Mouse (Mus musculus) forebrain, embryonic 15.5 days (tissue): Measurements from ENCODE around the gene Uba52. TPM values are rescaled to one million over a fixed set of nuclear protein-coding genes. Genes with fewer than 3 reads are reported as not detected.

ENCODE experiments used
- ATAC-seq: fragments of 200-750 bp; cut with Nextera tagmentation; replicated peaks from 2 replicates; pipeline ENCODE4 v1.8.0; 2017; ENCODE audit warnings: mild to moderate bottlenecking, moderate TSS enrichment, moderate library complexity
- H3K27ac ChIP-seq: fragments of 300-500 bp; sonication (generic); replicated peaks from 2 replicates; pipeline ENCODE4 v1.5.1; 2015; ENCODE audit warnings: mild to moderate bottlenecking, inconsistent platforms
- H3K27me3 ChIP-seq: fragments of 300-500 bp; sonication (generic); 2 replicates; pipeline ENCODE4 v1.6.1; 2015; ENCODE audit warnings: inconsistent platforms
- H3K36me3 ChIP-seq: fragments of 300-500 bp; sonication (generic); 2 replicates; pipeline ENCODE4 v1.6.1; 2015; ENCODE audit warnings: mild to moderate bottlenecking, inconsistent platforms
- H3K4me1 ChIP-seq: fragments of 300-500 bp; sonication (generic); 2 replicates; pipeline ENCODE4 v1.6.1; 2015; ENCODE audit warnings: inconsistent platforms
- H3K4me2 ChIP-seq: fragments of 300-500 bp; sonication (generic); replicated peaks from 2 replicates; pipeline ENCODE4 v1.6.1; 2015; ENCODE audit warnings: mild to moderate bottlenecking, inconsistent platforms
- H3K4me3 ChIP-seq: fragments of 300-500 bp; sonication (generic); 2 replicates; pipeline ENCODE4 v1.5.1; 2015; ENCODE audit warnings: mild to moderate bottlenecking, inconsistent platforms
- H3K9ac ChIP-seq: fragments of 300-500 bp; sonication (generic); replicated peaks from 2 replicates; pipeline ENCODE4 v1.6.1; 2015; ENCODE audit warnings: mild to moderate bottlenecking, inconsistent platforms
- H3K9me3 ChIP-seq: fragments of 300-500 bp; sonication (generic); 2 replicates; pipeline ENCODE4 v1.6.1; 2016; ENCODE audit warnings: inconsistent platforms
- WGBS: fragments of 180-500 bp; shearing (Covaris S2); methylation state at CpG from one replicate; pipeline ENCODE4 v1.1.7; 2015; ENCODE audit warnings: mixed read lengths; 5-methylcytosine and 5-hydroxymethylcytosine counted together
- polyA plus RNA-seq: library from polyadenylated mRNA; unstranded; fragments of >200 nt; fragmentation: Nextera tagmentation; extraction: Ambion mirVana; gene quantifications from 2 replicates; pipeline ENCODE4 v1.2.1, GENCODE M21; 2015

Uba52 gene
- 724 and 839 TPM in 2 replicates for polyA plus RNA-seq

DNA sequence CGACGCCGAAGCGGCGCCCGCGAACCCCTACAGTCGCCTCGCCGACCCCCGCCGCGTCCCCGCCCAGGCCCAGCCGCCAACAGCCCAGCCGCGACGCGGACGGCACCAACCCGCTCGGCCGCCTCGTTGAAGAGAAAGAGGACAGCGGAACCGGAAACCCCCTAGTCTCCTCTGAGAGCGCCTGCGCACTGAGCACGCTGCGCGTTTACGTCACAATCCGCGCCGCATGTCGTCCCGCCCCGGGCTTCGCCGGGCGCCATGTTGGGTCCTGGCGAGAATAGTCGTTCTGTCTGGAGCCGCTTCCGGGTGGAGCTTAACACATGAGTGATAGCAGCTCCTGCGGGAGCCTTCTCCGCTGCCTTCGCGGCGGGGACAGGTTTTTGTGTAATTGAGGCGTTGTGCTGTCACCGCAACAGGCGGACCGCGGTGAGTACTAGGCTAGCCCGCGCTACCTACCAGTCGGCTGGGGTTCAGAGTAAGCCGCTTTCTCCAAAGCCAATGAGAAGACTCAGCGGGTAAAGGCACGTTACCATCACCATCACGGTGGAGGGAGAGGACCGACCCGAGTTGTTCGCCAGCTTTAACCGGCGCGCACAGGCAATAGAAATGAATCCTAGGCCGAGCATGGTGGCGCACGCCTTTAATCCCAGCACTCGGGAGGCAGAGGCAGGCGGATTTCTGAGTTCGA lies at the start of gene Uba52:
TSS of gene Uba52 (minus strand) at position 574 of the 688 bp plus-strand sequence.
- WGBS, result 1% methylated on average over 74 of the region's 74 CpGs

DNA sequence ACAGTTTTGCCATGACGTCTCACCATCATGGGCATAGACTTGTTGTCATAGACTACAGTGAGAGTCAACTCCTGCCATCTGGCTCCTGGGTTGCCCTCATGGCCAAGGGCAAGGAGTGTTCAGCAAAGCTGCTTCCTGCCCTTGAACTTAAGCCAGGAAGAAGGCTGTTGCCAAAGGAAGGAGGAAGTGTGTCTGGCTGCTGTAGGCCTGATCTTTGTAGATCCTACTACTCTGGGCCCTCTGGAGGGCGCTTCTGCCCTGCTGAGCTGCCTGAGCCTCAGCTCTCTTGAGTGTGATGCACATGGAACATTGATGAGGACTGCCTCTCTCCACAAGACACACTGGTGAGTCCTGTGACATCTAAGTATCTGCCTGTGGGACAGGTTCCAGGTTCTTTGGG lies 49.5 kb upstream of the Uba52 start:
- no peak overlapping the region for H3K9ac ChIP-seq
- no peak for ATAC-seq
- H3K36me3 ChIP-seq, result no peaks in the 10 kb centered on the region
- H3K9me3 ChIP-seq, result no peaks in the 10 kb centered on the region
- no peak overlapping the region for H3K4me3 ChIP-seq
- H3K27ac ChIP-seq, result no peak overlapping the region
- WGBS, result 74% methylated on average over 2 of the region's 2 CpGs
- H3K27me3 ChIP-seq, result no peaks in the 10 kb centered on the region
- no peak overlapping the region for H3K4me2 ChIP-seq
- H3K4me1 ChIP-seq, result peaks cover under 1% of the 10 kb centered on the region; the same call in 1 of the 2 replicates

More for the DNA sequence above, at the start of gene Uba52:
- ATAC-seq, result peak; percentile 88
- peaks cover 28% of the 10 kb centered on the region for H3K36me3 ChIP-seq
- H3K9me3 ChIP-seq, result no peaks in the 10 kb centered on the region
- H3K9ac ChIP-seq, result peak within 1 kb of the TSS; percentile 89
- H3K4me2 ChIP-seq, result peak within 1 kb of the TSS; percentile 97
- peaks cover 32% of the 10 kb centered on the region for H3K4me1 ChIP-seq
- peak within 1 kb of the TSS; percentile 84 for H3K4me3 ChIP-seq
- no peaks in the 10 kb centered on the region for H3K27me3 ChIP-seq
- H3K27ac ChIP-seq, result peak within 1 kb of the TSS; percentile 99

DNA sequence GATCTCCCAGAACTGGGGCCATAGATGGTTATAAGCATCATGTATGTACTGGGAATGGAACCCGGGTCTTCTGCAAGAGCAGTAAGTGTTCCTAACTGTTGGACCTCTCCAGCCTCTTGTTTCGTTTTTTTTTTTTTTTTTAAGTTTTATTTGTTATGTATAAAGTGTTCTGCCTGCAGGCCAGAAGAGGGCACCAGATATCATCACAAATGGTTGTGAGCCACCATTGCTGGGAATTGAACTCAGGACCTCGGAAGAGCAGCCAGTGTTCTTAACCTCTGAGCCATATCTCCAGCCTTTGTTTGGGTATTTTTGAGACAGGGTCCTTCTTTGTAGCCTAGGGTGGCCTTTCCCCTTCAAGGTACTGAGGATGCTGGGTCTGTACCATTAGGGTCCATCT lies 48.4 kb upstream of the Uba52 start:
- Histone ChIP-seq H3K4me2 (no peak overlapping the region), H3K4me1 (peaks cover 4% of the 10 kb centered on the region), H3K4me3 (no peak overlapping the region), H3K36me3 (no peaks in the 10 kb centered on the region), H3K27ac (no peak overlapping the region), H3K9me3 (no peaks in the 10 kb centered on the region), H3K27me3 (no peaks in the 10 kb centered on the region), H3K9ac (no peak overlapping the region)
- 81% methylated on average over 3 of the region's 3 CpGs for WGBS
- no peak for ATAC-seq

DNA sequence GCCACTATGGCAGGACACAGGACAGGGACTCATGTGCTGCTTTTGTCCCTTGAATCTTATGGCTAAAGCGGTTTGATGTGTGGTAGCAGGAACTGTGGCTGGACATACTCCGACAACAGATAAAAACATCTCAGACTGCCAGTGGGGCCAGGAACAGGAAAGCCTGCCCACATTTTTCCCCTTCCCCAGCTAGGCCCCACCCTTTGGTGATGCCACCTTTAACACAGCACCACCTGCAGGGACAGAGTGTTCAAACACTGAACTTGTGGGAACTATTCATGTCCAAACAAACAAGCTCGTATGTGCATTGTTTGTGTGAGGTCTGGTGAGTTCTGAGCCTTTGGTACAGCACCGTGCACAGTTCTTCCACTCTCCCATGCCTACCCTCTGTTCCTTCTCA lies 47.7 kb upstream of the Uba52 start:
- H3K9ac ChIP-seq, result no peak overlapping the region
- H3K4me3 ChIP-seq, result no peak overlapping the region
- H3K27ac ChIP-seq, result no peak overlapping the region
- no peak overlapping the region for H3K4me2 ChIP-seq
- no peak for ATAC-seq
- H3K9me3 ChIP-seq, result no peaks in the 10 kb centered on the region
- peaks cover 10% of the 10 kb centered on the region for H3K4me1 ChIP-seq
- 64% methylated on average over 4 of the region's 4 CpGs for WGBS
- H3K36me3 ChIP-seq, result no peaks in the 10 kb centered on the region
- H3K27me3 ChIP-seq, result no peaks in the 10 kb centered on the region

DNA sequence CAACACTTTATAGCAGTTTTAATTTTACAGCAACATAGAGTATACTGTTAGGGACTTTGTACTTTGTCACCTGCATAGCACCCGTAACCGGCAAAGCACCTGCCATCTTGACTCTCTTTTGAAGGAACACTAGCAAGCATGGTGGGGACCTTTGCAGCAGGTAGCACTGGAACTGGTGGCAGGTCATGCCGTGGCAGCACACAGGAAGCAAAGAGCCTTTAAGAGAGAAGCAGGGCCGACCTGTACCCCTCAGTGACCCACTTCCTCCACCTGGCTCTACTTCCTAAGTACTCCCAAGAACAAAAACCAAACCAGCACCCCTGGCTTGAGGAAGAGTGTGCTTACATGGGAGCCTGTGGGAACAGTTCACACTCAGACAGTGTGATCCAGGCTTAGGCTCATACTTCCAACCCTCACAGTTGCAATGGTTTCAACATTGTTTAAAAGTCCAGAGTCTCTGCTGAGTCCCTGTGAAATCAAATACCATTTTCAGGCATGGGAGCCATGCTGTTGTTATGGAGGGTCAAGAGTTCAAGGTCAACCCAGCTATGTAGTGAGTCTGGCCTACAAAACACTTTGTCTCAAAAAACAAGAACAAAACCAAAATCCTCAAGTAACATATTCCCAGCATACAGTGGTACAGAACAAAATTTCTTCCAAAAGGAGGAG lies 44.6 kb upstream of the Uba52 start:
- ATAC-seq, result no peak
- H3K4me1 ChIP-seq, result peaks cover 16% of the 10 kb centered on the region
- no peak overlapping the region for H3K4me2 ChIP-seq
- H3K27me3 ChIP-seq, result no peaks in the 10 kb centered on the region
- H3K9ac ChIP-seq, result no peak overlapping the region
- H3K27ac ChIP-seq, result no peak overlapping the region
- H3K36me3 ChIP-seq, result no peaks in the 10 kb centered on the region
- no peak overlapping the region for H3K4me3 ChIP-seq
- WGBS, result 88% methylated on average over 4 of the region's 4 CpGs
- no peaks in the 10 kb centered on the region for H3K9me3 ChIP-seq

DNA sequence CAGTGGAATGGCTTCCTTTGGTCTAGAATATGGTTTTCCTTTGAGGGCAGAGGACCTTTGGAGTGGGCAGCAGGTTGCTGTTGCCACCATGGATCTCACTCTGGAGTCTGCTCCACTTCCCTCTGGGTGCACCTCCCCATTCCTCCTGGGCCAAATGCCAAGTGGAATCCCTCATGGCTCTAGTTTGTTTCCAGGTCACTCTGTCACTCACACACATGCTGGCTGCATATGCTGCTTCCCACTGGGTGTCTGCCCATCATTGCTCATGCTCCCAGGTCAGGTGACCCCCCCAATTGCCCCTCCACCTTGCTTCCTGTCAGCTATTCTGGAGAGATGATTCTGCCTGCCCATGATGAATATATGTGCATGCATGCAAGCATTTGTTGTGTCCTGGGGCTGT lies 43.1 kb upstream of the Uba52 start:
- Histone ChIP-seq H3K4me2 (no peak overlapping the region), H3K27ac (peak overlapping the region; percentile 14; the same call in 1 of the 2 replicates), H3K9me3 (no peaks in the 10 kb centered on the region), H3K36me3 (no peaks in the 10 kb centered on the region), H3K4me1 (peaks cover 16% of the 10 kb centered on the region), H3K4me3 (no peak overlapping the region), H3K27me3 (no peaks in the 10 kb centered on the region), H3K9ac (no peak overlapping the region)
- ATAC-seq, result 0 out of 2 replicates have a peak, but pooled peaks have one; percentile 30

DNA sequence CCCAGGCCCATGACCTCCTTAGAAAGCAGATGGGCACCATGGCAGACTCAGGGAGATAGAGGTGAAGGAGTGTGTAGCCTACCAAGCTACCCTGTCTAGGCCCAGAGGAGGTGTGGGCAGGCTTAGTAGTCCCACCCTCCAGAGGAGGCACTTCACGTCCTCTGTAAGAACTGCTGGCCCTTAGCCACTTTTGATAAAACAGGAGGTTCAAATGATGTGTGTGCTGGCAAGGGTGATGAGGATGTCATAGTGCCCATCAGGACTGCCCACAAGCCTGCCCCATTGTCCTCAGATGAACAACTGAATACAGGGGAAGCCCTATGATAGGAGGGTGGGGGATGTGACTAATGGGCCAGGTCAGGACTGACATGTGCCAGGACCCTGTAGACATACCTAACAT lies 42.2 kb upstream of the Uba52 start:
- Histone ChIP-seq H3K27me3 (no peaks in the 10 kb centered on the region), H3K9ac (0 out of 2 replicates have a peak overlapping the region, but pooled peaks have one; percentile 1), H3K36me3 (no peaks in the 10 kb centered on the region), H3K4me2 (no peak overlapping the region), H3K4me1 (peaks cover 16% of the 10 kb centered on the region), H3K27ac (no peak overlapping the region), H3K4me3 (no peak overlapping the region), H3K9me3 (no peaks in the 10 kb centered on the region)
- WGBS, result 33% methylated on average over 1 of the region's 1 CpGs
- ATAC-seq, result no peak

DNA sequence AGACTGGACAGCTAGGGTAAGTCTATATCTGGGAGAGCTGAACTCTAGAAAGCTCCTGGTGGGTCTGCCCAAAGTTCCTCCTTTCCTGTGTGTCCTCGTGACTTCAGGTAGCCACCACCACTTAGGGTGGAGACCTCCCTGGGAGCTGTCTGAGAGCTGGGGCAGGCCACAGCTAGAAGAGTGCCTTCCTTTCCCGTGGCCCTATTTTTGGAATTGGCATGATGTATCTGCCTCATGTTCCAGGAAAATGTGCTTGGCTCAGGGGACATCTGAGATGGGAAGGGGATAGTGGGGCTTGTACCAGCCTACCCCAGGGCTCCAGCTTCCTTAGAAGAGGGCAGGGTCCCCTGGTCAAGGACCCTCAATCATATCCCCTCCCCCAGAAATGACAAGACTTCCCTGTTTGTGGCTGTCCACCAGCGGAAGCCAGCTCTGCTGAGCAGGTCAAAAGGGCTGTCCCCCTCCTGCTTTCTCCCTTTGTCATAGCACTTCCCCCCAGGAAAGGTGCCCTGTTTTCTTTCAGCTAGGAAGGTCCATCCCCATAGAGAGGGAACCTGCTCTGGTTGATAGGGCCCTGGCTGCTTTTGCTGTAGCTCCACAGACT lies 41.1 kb upstream of the Uba52 start:
- no peak for ATAC-seq
- no peak overlapping the region for H3K4me3 ChIP-seq
- H3K9ac ChIP-seq, result no peak overlapping the region
- H3K27ac ChIP-seq, result no peak overlapping the region
- peaks cover 16% of the 10 kb centered on the region for H3K4me1 ChIP-seq
- H3K9me3 ChIP-seq, result no peaks in the 10 kb centered on the region
- H3K36me3 ChIP-seq, result no peaks in the 10 kb centered on the region
- H3K4me2 ChIP-seq, result no peak overlapping the region
- WGBS, result 81% methylated on average over 3 of the region's 3 CpGs
- H3K27me3 ChIP-seq, result no peaks in the 10 kb centered on the region

DNA sequence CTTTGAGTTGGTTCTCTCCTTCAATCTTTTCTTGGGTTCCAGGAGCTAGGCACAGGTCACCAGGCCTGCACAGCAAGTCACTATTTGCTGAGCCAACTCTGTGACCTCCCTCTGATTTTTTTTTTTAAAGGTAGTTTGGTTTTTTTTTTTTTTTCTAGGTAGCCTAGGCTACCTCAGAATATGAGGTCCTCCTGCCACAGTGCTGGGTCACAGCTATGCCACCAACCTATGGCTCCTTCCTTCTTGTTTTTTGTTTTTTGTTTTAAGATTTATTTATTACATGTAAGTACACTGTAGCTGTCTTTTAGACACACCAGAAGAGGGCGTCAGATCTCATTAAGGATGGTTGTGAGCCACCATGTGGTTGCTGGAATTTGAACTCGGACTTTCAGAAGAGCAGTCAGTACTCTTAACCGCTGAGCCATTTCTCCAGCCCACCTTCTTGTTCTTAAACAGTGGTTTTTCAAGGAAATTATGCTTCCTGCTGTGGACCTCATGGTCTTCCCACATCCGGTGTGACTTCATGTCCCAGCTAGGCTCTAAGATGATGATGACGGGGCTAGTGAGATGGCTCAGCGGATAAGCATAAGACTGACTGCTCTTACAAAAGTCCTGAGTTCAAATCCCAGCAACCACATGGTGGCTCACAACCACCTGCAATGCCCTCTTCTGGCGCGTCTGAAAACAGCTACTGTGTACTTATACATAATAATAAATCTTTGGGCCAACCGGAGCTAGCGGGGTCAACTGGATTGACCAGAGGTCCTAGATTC lies 39.0 kb upstream of the Uba52 start:
- Histone ChIP-seq H3K4me3 (no peak overlapping the region), H3K9ac (no peak overlapping the region), H3K36me3 (no peaks in the 10 kb centered on the region), H3K27ac (no peak overlapping the region), H3K27me3 (no peaks in the 10 kb centered on the region), H3K9me3 (no peaks in the 10 kb centered on the region), H3K4me2 (no peak overlapping the region), H3K4me1 (peaks cover 16% of the 10 kb centered on the region)
- 92% methylated on average over 10 of the region's 10 CpGs for WGBS
- no peak for ATAC-seq

DNA sequence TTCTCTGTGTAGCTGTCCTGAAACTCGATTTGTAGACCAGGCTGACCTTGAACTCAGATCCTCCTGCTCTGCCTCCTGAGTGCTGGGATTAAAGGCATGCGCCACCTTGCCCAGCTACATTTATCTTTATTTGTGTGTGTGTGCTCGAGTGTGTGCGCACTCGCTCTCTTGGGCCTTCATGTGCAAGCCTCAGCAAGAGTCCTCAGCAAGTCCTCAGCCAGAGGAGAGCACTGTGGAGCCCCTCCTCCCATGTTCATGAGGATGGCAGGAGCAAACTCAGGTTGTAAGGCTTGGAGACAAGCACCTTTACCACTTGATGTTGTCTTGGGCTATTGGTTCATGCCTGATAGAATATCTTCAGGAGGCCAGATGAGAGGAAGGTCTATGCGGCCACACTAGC lies 37.2 kb upstream of the Uba52 start:
- Histone ChIP-seq H3K4me2 (no peak overlapping the region), H3K27ac (no peak overlapping the region), H3K4me1 (0 out of 2 replicates have a peak, but pooled peaks cover 4% of the 10 kb centered on the region), H3K9me3 (no peaks in the 10 kb centered on the region), H3K4me3 (no peak overlapping the region), H3K36me3 (no peaks in the 10 kb centered on the region), H3K27me3 (no peaks in the 10 kb centered on the region), H3K9ac (no peak overlapping the region)
- 88% methylated on average over 6 of the region's 6 CpGs for WGBS
- no peak for ATAC-seq

DNA sequence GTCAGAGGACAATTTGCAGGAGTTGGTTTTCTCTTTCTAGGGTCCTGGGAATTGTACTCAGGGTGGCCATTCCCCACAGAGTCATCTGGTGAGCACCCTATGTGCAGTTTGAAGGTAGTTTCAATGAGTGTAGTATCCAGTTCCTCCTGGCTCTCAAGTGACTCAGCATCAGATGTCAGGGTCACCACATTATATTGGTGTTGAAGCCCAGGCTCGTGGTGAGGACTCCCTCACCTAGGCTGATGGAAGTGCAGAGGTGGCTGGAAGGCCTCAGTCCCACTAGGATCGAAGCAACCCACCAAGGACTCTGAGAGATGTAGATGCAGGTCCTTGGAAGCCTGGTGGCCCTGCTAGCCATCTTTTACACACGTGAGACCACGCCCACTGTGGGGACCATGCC lies 35.8 kb upstream of the Uba52 start:
- Histone ChIP-seq H3K4me1 (peaks cover 10% of the 10 kb centered on the region), H3K9ac (no peak overlapping the region), H3K36me3 (no peaks in the 10 kb centered on the region), H3K4me2 (no peak overlapping the region), H3K4me3 (no peak overlapping the region), H3K9me3 (no peaks in the 10 kb centered on the region), H3K27me3 (no peaks in the 10 kb centered on the region), H3K27ac (no peak overlapping the region)
- ATAC-seq, result no peak
- WGBS, result 92% methylated on average over 4 of the region's 4 CpGs

DNA sequence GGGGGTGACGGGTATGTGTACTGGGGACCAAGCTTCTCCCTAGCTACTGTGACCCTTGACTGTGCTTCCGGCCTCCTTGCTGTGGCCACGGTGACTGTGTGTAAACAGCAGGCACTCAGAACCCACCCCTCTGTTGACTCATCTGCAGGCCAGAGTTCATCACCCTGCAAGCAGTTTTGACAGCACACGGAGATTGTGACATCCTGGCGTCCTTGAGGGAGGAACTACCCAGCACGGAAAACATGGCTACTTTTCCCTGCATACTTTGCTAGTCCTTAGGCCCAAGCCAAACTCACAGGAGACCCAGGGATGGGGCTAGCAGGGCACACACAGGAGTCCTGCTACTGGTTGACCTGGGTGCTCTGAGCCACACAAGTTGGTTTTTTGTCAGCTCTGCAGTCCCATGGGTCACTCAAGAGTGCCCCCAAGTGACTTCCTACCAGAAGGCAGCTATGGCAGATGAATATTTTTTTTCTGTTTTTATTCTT lies 33.6 kb upstream of the Uba52 start:
- Histone ChIP-seq H3K27ac (no peak overlapping the region), H3K9ac (no peak overlapping the region), H3K4me1 (peaks cover 25% of the 10 kb centered on the region), H3K9me3 (no peaks in the 10 kb centered on the region), H3K36me3 (no peaks in the 10 kb centered on the region), H3K27me3 (no peaks in the 10 kb centered on the region), H3K4me2 (no peak overlapping the region), H3K4me3 (no peak overlapping the region)
- 81% methylated on average over 6 of the region's 6 CpGs for WGBS
- ATAC-seq, result no peak
